Mouse (Mus musculus) ES-E14 (cell line): ENCODE results near the gene Fbxw8. TPM values are rescaled to one million over a fixed set of nuclear protein-coding genes. Genes with fewer than 3 reads are reported as not detected.
A peak's percentile ranks its signal among the peaks of the same experiment; 100 is the strongest.

Source experiments
- DNase-seq: peaks from one replicate; pipeline ENCODE4 v3.0.0-alpha.2; 2013; ENCODE audit warnings: low read depth, low spot score
- H3K27ac ChIP-seq: 2 replicates; pipeline ENCODE4 v1.5.1; 2012; ENCODE audit warnings: low read depth, mild to moderate bottlenecking, low read length, moderate library complexity, mixed read lengths; ENCODE audit not compliant: poor library complexity, insufficient read depth, severe bottlenecking
- H3K36me3 ChIP-seq: 2 replicates; pipeline ENCODE4 v1.6.1; 2012; ENCODE audit warnings: mild to moderate bottlenecking, low read length, moderate library complexity, mixed read lengths; ENCODE audit not compliant: control insufficient read depth, poor library complexity, insufficient read depth, severe bottlenecking
- H3K4me1 ChIP-seq, 2 experiments: fragments of 150-350 bp in 1 of 2; sonication (generic) in 1 of 2; 2 replicates each; pipeline ENCODE4 v1.6.1; 2012; ENCODE audit warnings: low read length in 2 of 2, mild to moderate bottlenecking in 1 of 2, mixed read lengths in 1 of 2; ENCODE audit not compliant: control insufficient read depth in 2 of 2, insufficient read depth in 2 of 2, poor library complexity in 1 of 2
- H3K4me3 ChIP-seq, 2 experiments: fragments of 150-350 bp in 1 of 2; sonication (generic) in 1 of 2; 2 replicates each; pipeline ENCODE4 v1.5.1; 2012; ENCODE audit warnings: low read length in 2 of 2, low read depth in 1 of 2, mild to moderate bottlenecking in 1 of 2, mixed read lengths in 1 of 2; ENCODE audit not compliant: insufficient read depth in 1 of 2, poor library complexity in 1 of 2, severe bottlenecking in 1 of 2
- H3K9ac ChIP-seq: 2 replicates; pipeline ENCODE4 v1.6.1; 2012; ENCODE audit warnings: low read depth, mild to moderate bottlenecking, low read length, mixed read lengths; ENCODE audit not compliant: poor library complexity, insufficient read depth, severe bottlenecking
- H3K9me3 ChIP-seq: fragments of 150-350 bp; sonication (generic); 2 replicates; pipeline ENCODE4 v1.6.1; 2012; ENCODE audit warnings: low read depth, mild to moderate bottlenecking, low read length; ENCODE audit not compliant: control insufficient read depth, insufficient read depth
- CHD2 ChIP-seq: IDR thresholded peaks from 2 replicates; pipeline ENCODE4 v1.6.1; 2014; ENCODE audit warnings: mild to moderate bottlenecking, low read depth, low read length, inconsistent platforms
- HCFC1 ChIP-seq: IDR thresholded peaks from 2 replicates; pipeline ENCODE4 v1.6.1; 2012; ENCODE audit warnings: low read length, inconsistent platforms, borderline replicate concordance; ENCODE audit not compliant: insufficient read depth
- MAFK ChIP-seq: IDR thresholded peaks from 2 replicates; pipeline ENCODE4 v1.6.1; 2014; ENCODE audit warnings: mild to moderate bottlenecking, low read depth, low read length, inconsistent platforms; ENCODE audit not compliant: insufficient read depth
- ZC3H11A ChIP-seq: IDR thresholded peaks from 2 replicates; pipeline ENCODE4 v1.6.1; 2012; ENCODE audit warnings: low read depth, mild to moderate bottlenecking, inconsistent platforms, low read length, borderline replicate concordance
- ZNF384 ChIP-seq: IDR thresholded peaks from 2 replicates; pipeline ENCODE4 v1.6.1; 2012; ENCODE audit warnings: low read depth, low read length, inconsistent platforms
- in situ Hi-C, 2 experiments: fragments of 600-800 bp; cut with MboI; formaldehyde crosslinking; loops; one replicate each; pipeline ENCODE4 v1.15.1; 2025; ENCODE audit warnings: low sequenced_read_pairs in 2 of 2, inconsistent platforms in 1 of 2; ENCODE audit not compliant: unreplicated experiment in 2 of 2
- total RNA-seq: library from RNA; depleted of rRNA; stranded (reverse); fragments of 300-350 nt; gene quantifications from 2 replicates; pipeline ENCODE4 v1.2.3, GENCODE M21; 2012

Gene Fbxw8
- total RNA-seq, 1 experiment, result 46.2 TPM

DNA sequence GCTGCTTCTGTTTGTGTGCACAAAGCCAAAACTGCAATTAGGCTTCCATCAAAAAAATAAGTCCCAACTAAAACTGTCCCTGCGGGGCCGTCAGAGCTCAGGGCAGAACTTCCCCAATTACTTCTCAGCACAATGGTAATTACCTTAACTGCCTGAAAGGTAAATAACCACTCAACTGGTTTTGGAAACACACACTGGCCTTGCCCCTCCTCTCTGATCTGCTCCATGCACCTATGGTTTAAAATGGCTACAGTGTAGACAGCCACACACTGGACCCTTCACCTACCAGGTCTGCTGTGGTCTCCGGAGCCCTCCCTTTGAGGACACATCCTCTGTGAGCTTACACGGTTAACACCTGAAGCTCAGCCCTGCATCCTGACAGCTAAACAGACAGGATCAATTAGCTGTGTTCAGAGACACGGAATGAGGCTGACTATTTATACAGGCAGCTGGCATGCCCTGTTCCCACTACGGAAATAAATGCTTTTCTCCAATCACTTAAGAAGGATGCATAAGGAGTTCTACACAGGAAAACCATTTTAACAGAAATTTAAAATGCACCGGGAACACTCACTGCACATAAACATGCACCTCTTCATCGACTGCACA, 55.3 kb downstream of the Fbxw8 start:
- Histone ChIP-seq H3K27ac (no peak overlapping the region), H3K36me3 (no peaks in the 10 kb centered on the region; the same call in none of the 2 replicates), H3K4me3 (no peak overlapping the region), H3K9ac (no peak overlapping the region), H3K4me1 (no peaks in the 10 kb centered on the region), H3K9me3 (no peaks in the 10 kb centered on the region)
- no peak for DNase-seq
- no peak for TF ChIP-seq HCFC1
- TF ChIP-seq ZC3H11A, result no peak
- TF ChIP-seq MAFK, result no peak
- no peak for TF ChIP-seq ZNF384
- TF ChIP-seq CHD2, result no peak
- in situ Hi-C loops, result no loop called here

DNA sequence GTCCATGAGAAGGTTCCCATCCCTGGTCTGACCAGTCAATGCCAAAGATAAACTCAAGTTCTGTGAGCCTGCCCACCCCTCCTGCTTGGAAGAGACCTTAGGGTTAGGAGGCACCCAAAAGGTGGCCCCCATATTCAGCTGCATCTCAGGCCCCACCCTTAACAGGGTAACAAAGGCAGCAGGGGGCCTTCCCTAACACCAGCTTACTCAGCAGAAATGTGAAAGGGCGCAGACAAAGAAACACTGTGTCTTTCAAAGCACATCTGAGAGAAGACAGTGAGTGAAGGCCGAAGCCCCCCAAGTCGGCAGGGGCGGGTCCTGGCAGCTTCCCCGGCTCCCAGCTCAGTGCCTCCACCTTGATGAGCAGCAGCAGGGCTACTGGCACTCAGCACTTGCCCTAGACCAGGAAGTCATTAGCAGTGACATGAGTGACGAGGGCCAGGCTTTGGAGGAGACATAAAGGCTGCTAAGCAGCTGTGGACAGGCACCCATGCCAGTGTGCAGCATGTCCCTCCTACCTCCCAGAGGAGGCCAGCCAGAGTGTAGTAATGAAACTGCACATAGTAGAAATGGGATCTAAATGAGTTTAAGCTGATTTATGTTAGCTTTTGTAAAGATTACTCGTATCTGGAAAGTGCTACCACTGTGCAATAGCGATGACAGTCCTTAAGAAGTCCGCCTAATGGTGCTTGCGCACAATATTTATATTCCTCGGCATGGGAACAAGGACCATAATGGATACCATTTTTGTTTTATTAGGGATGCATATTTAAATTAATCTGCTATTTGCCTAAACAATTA, 56.0 kb downstream of the Fbxw8 start:
- Histone ChIP-seq H3K9me3 (no peaks in the 10 kb centered on the region), H3K9ac (no peak overlapping the region), H3K4me1 (no peaks in the 10 kb centered on the region), H3K4me3 (no peak overlapping the region), H3K27ac (no peak overlapping the region), H3K36me3 (peaks cover 4% of the 10 kb centered on the region)
- in situ Hi-C loops, result no loop called here
- peak; percentile 52 for TF ChIP-seq MAFK
- no peak for TF ChIP-seq CHD2
- TF ChIP-seq ZNF384, result no peak
- no peak for DNase-seq

GRCm38 (mm10) chr5:118096317-118096716, 58.9 kb downstream of the Fbxw8 start:
- H3K4me3 ChIP-seq, result no peak overlapping the region
- in situ Hi-C loops, result no loop called here
- no peak overlapping the region for H3K27ac ChIP-seq
- peaks cover 14% of the 10 kb centered on the region for H3K36me3 ChIP-seq
- no peaks in the 10 kb centered on the region for H3K4me1 ChIP-seq
- no peak overlapping the region for H3K9ac ChIP-seq
- H3K9me3 ChIP-seq, result no peaks in the 10 kb centered on the region
- TF ChIP-seq CHD2 (no peak), ZC3H11A (no peak), MAFK (no peak), HCFC1 (no peak), ZNF384 (no peak)
- no peak for DNase-seq

GRCm38 (mm10) chr5:118095849-118096248, 59.4 kb downstream of the Fbxw8 start:
- no peak for TF ChIP-seq ZNF384
- no peak for TF ChIP-seq CHD2
- TF ChIP-seq ZC3H11A, result no peak
- no peak for TF ChIP-seq HCFC1
- H3K9me3 ChIP-seq, result no peaks in the 10 kb centered on the region
- in situ Hi-C loops, result no loop called here
- no peak overlapping the region for H3K27ac ChIP-seq
- DNase-seq, result no peak
- H3K36me3 ChIP-seq, result peaks cover 17% of the 10 kb centered on the region
- H3K9ac ChIP-seq, result no peak overlapping the region
- no peaks in the 10 kb centered on the region for H3K4me1 ChIP-seq
- H3K4me3 ChIP-seq, result no peak overlapping the region

DNA sequence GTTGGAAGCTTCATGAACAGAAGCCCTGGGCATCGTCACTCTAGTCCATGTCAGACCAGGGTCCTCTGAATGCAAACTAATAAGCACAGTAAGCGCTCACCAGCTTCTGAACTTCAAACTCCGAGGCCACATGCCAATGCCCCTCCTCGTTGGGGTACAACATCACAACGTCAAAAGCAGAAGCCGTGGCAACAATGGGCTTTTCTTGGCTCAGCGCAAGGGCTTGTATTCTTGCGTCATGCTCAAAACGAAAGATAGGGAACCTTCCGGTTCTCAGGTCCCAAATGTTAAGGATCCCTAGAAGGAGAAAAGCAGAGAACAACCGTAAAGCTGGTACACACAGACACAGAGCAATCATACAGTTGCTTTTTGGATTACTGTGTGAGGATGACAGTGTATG, 59.8 kb downstream of the Fbxw8 start:
- TF ChIP-seq CHD2 (no peak), ZC3H11A (no peak), ZNF384 (no peak), HCFC1 (no peak), MAFK (no peak)
- H3K27ac ChIP-seq, result no peak overlapping the region
- no peak overlapping the region for H3K4me3 ChIP-seq
- H3K9me3 ChIP-seq, result no peaks in the 10 kb centered on the region
- in situ Hi-C loops, result no loop called here
- H3K9ac ChIP-seq, result no peak overlapping the region
- no peak for DNase-seq
- H3K4me1 ChIP-seq, result no peaks in the 10 kb centered on the region
- peaks cover 20% of the 10 kb centered on the region for H3K36me3 ChIP-seq
